Mouse (Mus musculus) Muller cell, postnatal 12 days (primary cell): ENCODE data around the gene Arid2.

Experiments used
- DNase-seq: peaks from one replicate; pipeline ENCODE4 v3.0.0-alpha.2; 2015; ENCODE audit errors: inconsistent ontology term

Arid2 gene

DNA sequence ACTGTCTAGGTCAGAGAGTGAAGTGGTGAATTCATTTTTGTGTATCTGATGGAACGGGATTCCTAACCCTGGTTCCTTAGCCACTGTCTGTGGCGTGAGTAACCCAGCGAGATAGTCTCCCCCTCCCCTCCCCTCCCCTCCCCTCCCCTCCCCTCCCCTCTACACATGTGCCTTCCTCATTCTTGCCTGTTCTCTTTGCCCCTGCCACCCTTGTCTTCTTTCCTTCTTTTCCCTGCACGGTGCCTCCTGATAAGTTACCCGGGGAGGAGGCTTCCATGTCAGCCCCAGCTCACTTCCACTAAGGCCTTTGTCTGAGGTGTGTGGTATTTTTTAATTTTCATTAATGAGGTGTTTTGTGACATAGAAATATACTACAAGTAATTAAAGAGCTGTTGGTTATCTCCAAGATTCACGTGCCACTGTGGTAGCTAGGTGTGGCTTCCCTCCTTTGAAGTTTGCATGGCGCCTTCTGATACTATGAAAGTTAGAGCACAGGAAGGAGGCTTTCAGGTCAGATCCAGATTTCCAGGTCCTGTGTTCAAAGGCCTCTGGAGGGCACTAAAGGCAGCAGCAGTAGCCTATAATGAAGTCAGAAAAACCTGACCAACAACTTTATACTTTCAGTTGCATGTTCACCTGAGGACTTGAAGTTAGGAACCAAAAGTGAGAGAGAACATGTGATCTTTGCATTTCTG, 57.4 kb downstream of the Arid2 start:
- no peak for DNase-seq

DNA sequence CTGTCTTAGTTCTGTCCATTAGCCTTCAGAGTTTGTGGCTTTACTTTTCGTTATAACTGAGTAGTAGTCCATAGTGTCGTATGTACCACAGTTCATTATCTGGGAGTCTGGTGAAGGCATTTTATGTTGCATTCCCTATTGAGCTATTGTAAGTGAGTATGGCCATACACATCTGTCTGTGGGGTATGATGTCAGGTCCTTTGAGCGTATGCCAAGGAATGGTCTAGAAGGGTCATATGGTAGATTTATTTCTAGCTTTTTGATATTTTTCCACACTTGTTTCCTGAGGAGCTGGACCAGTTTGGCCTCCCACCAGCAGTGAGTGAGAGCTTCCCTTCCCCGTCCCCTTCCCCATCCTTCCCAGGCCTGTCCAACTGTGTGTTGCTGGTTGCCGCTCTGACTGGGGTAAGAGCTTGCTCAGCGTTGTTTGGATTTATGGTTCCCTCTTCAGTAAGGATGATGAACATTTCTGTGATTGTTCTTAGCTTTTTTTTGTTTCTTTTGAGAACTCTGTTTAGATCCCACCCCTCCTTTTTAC, 58.1 kb downstream of the Arid2 start:
- DNase-seq = no peak

DNA sequence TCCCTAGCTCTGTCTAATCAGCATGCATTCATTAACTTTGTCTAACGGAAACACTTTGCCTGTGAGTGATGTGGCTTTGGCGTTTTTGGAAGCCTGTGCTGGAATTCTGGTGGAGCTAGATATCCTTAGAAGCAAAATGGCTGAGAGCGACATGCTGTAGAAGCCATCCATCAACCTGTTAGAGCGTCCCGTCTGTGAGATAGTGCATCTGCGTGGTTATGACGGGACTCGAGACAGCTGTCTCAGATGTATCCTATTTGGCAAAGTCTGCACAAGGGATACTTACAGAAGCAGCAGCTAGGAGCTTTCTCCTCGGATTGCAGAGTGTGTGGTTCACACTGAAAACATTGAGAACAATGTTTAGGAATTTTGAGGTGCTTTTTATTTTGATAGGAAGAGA, 64.1 kb downstream of the Arid2 start:
- no peak for DNase-seq

GRCm38 (mm10) chr15:96358871-96359270, 71.6 kb downstream of the Arid2 start:
- DNase-seq = no peak

DNA sequence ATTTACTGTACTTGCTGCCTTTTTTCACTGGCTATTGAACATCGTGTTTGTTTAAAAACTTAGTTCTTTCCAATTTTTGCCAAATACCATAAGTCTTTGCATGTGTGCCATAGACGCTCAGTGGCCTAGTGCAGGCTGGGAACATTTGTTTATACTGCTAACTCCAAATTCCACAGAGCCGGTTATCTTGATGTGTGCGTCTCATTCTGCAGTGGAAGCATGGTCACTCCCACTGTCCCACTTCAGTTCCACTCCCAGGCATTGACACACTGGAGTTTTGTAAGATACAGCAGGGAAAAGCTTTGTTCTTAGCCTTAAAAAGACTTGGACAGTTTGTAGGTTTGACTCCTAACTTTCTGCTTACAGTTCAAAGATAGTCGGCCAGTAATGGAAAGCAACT, 73.3 kb downstream of the Arid2 start:
- no peak for DNase-seq

DNA sequence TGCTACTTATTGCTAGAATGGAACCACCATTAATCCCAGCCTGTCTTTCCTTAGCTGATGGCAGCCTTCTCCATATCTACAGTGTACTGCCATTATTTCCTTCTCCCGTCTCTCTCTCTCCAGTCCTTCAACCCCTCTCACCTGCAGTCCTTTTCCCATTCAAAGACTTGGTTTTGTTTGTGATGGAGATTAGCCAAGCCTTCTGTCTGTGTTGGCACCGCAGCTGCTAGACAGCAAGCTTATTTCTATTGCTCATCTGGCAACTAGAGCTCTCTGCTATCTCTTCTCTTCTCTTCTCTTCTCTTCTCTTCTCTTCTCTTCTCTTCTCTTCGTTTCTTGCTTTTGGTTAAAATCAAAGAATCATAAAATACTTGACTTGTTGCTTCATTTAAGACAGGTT, 78.0 kb downstream of the Arid2 start:
- no peak for DNase-seq

DNA sequence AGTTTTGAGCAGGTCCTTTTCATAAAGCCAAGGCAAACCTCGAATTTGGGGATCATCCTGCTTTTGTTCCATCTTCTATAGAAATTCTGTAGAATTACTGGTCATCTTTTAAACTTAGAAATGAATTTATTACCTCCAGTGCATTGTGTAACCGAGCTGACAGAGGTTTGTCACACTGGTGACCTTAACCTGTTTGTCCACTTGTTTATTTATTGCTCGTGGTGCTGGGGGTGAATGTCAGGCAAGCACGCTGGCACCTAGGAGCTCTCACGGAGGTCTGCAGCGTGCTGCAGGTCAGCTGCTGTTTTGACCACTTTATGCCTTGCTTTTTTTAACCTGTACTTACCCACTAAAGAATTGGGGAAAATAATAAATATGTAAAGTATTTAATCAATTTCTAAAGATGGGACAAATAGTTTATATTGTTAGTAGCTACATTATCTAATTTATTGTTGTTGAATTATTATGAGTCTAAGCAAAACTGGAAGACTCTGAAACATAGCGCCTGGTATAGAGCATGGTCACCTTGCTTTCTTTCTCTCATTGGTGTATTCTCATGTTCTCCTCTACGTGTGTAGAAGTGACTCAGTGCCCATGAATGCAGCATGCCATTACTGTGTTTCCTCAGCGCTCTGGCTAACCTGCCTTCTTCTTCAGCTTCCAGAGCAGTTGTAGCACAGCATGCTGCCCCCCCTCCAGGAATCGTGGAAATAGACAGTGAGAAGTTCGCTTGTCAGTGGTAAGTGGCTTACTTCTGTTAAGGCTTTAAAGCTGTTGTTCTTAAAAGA, 79.1 kb downstream of the Arid2 start:
- peak; percentile 14 for DNase-seq

DNA sequence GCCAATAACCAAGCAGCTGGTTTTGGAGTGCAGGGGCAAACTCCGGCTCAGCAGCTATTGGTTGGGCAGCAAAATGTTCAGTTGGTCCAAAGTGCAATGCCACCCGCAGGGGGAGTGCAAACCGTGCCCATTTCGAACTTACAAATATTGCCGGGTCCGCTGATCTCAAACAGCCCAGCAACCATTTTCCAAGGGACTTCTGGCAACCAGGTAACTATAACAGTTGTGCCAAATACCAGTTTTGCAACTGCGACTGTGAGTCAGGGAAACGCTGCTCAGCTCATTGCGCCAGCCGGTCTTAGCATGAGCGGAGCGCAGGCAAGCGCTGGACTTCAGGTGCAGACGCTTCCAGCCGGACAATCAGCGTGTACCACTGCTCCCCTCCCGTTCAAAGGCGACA, 84.0 kb downstream of the Arid2 start:
- no peak for DNase-seq

- no peak for DNase-seq
Observed at GRCm38 (mm10) chr15:96372628-96373027, 85.3 kb downstream of the Arid2 start.

DNA sequence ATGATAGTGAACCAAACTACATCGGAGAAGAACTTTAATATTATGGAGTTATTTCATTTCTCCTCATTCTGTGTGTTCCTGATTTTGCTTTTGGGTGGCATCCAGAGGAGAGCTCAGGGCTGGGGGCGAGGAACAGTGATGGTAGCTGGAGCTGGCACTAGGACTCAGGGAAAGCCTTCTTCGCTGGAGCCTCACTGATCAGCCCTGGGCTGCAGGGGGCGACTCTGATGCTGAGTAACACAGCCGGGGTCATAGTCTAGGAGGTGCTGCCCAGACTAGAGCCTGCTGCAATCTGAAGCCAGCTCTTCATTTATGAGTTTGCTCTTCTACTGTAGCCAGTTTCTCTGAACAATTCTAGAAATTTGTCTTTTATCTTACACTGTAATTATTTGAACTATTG, 85.8 kb downstream of the Arid2 start:
- DNase-seq = no peak

GRCm38 (mm10) chr15:96376214-96376613, 88.9 kb downstream of the Arid2 start:
- DNase-seq = no peak

DNA sequence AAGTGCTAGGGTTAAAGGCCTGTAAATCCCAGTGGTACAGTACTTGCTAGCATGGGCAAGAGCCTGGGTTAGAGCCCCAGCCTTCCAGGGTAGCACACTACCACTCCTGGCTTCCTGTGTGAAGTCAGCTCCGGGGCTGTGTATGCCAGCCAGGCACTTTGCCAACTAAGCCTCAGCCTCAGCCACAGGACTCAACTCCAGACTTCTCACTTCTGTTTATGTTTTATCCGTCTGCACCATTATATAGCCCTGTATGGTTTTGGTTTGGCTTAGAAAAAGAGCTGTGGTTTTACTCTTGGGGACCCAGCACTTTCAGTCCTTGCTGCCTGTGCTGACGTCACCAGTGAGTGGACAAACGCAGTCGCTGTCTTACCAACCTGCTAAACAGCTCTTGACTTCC, 89.9 kb downstream of the Arid2 start:
- peak; percentile 10 for DNase-seq

- no peak for DNase-seq
Observed at GRCm38 (mm10) chr15:96377701-96378100, 90.4 kb downstream of the Arid2 start.

DNA sequence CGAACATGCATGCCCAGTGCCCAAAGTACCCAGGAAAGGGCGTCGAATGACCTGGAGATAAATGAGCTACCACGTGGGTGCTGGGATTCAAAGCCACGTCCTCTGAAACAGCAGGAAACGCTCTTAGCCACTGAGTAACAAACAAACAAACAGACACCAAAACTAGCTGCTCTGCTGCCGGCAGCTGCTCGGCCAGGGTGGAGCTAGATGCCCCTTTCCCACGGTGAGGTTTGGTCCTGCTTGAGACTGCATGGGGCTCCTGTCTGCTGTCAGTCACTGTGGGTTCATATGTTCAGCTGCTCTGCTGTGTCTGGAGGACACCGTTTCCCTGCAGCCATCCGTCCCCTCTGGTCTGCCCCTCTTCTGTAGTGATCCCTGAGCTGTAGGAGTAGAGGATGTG, 94.9 kb downstream of the Arid2 start:
- no peak for DNase-seq

DNA sequence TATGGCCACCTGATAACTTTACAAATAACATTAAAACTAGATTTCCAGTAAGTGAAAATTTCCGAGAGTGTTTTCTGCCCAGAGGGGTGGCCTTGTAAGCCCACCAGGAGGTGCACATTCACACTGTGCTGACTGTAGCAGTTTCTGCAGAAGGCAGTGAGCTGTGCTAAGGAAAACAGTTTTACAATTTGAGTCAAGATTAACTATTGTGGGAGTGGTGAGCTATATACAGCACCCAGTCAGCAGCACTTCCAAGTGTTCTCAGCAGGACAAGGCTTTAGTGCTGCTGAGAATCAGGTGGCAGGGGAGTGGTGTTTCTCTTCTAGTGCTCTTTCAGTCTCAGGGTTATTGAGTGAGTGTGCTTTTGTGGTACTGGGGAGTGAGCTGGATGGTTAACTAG, 101.2 kb downstream of the Arid2 start:
- no peak for DNase-seq

DNA sequence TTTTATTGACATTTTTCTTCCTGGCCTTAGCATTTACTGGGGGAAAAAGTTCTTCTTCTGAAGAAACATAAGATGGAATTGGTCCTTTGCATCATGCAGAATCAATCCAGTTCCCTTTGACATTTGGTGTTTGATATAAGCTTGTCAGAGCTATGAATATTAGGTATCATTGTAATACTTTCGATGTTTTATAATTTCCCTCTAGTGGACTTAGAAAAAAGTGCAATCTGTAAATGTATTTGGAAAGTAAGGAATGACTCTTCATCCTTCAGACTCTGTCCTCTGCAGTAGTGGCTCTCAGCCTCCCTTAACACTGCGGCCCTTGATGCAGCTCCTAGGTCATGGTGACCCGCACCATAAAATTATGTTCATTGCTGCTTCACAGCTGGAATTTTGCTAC, 105.6 kb downstream of the Arid2 start:
- no peak for DNase-seq

- DNase-seq = no peak
Observed at GRCm38 (mm10) chr15:96395071-96395470, 107.8 kb downstream of the Arid2 start.

- DNase-seq = no peak
Observed at GRCm38 (mm10) chr15:96396641-96397344, 109.5 kb downstream of the Arid2 start.

- DNase-seq = no peak
Observed at GRCm38 (mm10) chr15:96398333-96398732, 111.0 kb downstream of the Arid2 start.

DNA sequence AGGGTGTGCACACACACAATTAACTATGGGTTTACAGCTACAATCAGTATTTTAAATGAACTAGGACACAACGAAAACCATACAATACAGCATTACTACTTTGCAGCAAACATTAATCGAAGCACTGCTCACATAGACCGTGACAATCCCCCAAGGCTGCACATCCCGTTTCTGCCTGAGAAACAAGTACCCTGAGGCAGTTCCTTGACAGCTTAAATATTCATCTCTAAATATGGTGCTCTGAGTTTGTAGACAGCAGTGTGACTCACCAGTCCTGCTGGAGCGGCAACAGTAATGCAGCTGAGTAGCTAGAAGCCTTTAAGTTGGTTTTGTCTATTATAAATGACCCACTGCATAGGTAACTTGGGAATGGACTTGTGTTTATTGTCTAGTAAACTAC, 118.2 kb downstream of the Arid2 start:
- no peak for DNase-seq

GRCm38 (mm10) chr15:96406253-96406652, 118.9 kb downstream of the Arid2 start:
- no peak for DNase-seq

DNA sequence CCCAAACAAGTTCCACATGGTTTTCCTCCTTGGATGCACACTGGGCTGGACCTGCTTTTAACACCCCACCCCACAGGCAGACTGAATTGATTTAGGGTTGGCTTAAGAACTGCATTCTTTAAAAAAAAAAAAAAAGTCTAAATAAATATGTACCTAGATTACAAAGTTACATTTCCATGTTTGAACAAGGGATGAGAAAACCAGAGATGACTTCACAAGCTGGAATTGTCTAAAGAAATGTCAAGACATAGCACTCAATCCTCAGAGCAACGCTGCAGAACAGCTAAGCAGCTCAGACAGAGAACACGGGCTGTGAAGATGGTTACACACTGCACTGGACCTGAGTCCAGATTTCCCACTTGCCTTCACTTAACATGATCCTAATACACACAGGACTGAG, 119.8 kb downstream of the Arid2 start:
- no peak for DNase-seq

- no peak for DNase-seq
Observed at GRCm38 (mm10) chr15:96408717-96409121, 121.4 kb downstream of the Arid2 start.
